Mouse (Mus musculus) olfactory bulb, adult 2 months (tissue): ENCODE data around the gene S100z.

Source experiments
- CTCF ChIP-seq: fragments of 200-500 bp; IDR thresholded peaks from 2 replicates; pipeline ENCODE4 v1.5.1; 2012; ENCODE audit warnings: low read depth, mild to moderate bottlenecking, low read length, moderate library complexity; ENCODE audit not compliant: insufficient read depth
- POLR2A ChIP-seq: fragments of 200-500 bp; IDR thresholded peaks from 2 replicates; pipeline ENCODE4 v1.6.1; 2012; ENCODE audit warnings: mild to moderate bottlenecking, low read depth, low read length, moderate library complexity; ENCODE audit not compliant: insufficient read depth

- TF ChIP-seq CTCF = no peak
- no peak for TF ChIP-seq POLR2A
Measured at GRCm38 (mm10) chr13:95494812-95495211, 16.3 kb upstream of the S100z start.
